Mouse (Mus musculus): ENCODE measurements around the gene Myo1e.

DNA sequence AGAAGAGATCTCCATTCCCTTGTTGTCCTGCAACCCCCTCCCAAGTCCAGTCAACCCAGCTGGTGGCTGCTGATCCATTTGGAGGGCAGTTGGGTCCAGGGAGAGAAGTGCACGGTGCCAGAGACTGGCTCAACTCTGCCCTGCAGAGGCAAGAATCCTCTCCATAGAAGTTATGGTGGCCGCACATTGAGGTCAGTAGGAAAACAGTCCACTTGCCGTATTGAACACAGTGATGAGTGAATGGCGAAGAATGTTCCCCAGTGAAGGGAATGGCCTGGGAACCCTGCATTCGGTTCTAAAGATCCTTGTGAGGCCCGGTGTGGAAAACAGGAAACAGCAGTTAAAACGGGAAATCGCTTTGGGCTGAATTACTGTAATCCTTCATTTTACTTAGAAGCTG is 56.0 kb downstream of the Myo1e start:
- TF ChIP-seq CTCF (IDR thresholded peaks at IDR 0.05; ENCODE audit: low read depth) (no peak), EP300 (optimal IDR thresholded peaks at IDR 0.05) (no peak)

All from stomach, postnatal 0 days (tissue).